Mouse (Mus musculus): ENCODE data around the gene Tacr1.

The Tacr1 gene

GRCm38 (mm10) chr6:82401595-82402451 lies at the start of gene Tacr1:
Gene Tacr1, plus strand, starts transcription at chr6:82402334.
- TF ChIP-seq GATA4 (IDR thresholded peaks at IDR 0.05; ENCODE audit: insufficient replicate concordance, low read length): no peak

- TF ChIP-seq GATA4 (IDR thresholded peaks at IDR 0.05; ENCODE audit: insufficient replicate concordance, low read length): no peak
Measured at GRCm38 (mm10) chr6:82376144-82376543, 26.0 kb upstream of the Tacr1 start.

GRCm38 (mm10) chr6:82383556-82383955 lies 18.6 kb upstream of the Tacr1 start:
- no peak for TF ChIP-seq GATA4 (IDR thresholded peaks at IDR 0.05; ENCODE audit: insufficient replicate concordance, low read length)

- no peak for TF ChIP-seq GATA4 (IDR thresholded peaks at IDR 0.05; ENCODE audit: insufficient replicate concordance, low read length)
Measured at GRCm38 (mm10) chr6:82402501-82403495, 664 bp downstream of the Tacr1 start.

GRCm38 (mm10) chr6:82418367-82418766 lies 16.2 kb downstream of the Tacr1 start:
- TF ChIP-seq GATA4 (IDR thresholded peaks at IDR 0.05; ENCODE audit: insufficient replicate concordance, low read length): no peak

GRCm38 (mm10) chr6:82420222-82420621 lies 18.1 kb downstream of the Tacr1 start:
- no peak for TF ChIP-seq GATA4 (IDR thresholded peaks at IDR 0.05; ENCODE audit: insufficient replicate concordance, low read length)

- no peak for TF ChIP-seq GATA4 (IDR thresholded peaks at IDR 0.05; ENCODE audit: insufficient replicate concordance, low read length)
Measured at GRCm38 (mm10) chr6:82428890-82429289, 26.8 kb downstream of the Tacr1 start.

GRCm38 (mm10) chr6:82429766-82430165 lies 27.6 kb downstream of the Tacr1 start:
- no peak for TF ChIP-seq GATA4 (IDR thresholded peaks at IDR 0.05; ENCODE audit: insufficient replicate concordance, low read length)

GRCm38 (mm10) chr6:82437174-82437573 lies 35.0 kb downstream of the Tacr1 start:
- no peak for TF ChIP-seq GATA4 (IDR thresholded peaks at IDR 0.05; ENCODE audit: insufficient replicate concordance, low read length)

- no peak for TF ChIP-seq GATA4 (IDR thresholded peaks at IDR 0.05; ENCODE audit: insufficient replicate concordance, low read length)
Measured at GRCm38 (mm10) chr6:82455245-82455644, 53.1 kb downstream of the Tacr1 start.

GRCm38 (mm10) chr6:82457163-82457763 lies 55.1 kb downstream of the Tacr1 start:
- TF ChIP-seq GATA4 (IDR thresholded peaks at IDR 0.05; ENCODE audit: insufficient replicate concordance, low read length): no peak

- no peak for TF ChIP-seq GATA4 (IDR thresholded peaks at IDR 0.05; ENCODE audit: insufficient replicate concordance, low read length)
Measured at GRCm38 (mm10) chr6:82458762-82459389, 56.7 kb downstream of the Tacr1 start.

GRCm38 (mm10) chr6:82463171-82463570 lies 61.0 kb downstream of the Tacr1 start:
- TF ChIP-seq GATA4 (IDR thresholded peaks at IDR 0.05; ENCODE audit: insufficient replicate concordance, low read length): no peak

GRCm38 (mm10) chr6:82474477-82474876 lies 72.3 kb downstream of the Tacr1 start:
- TF ChIP-seq GATA4 (IDR thresholded peaks at IDR 0.05; ENCODE audit: insufficient replicate concordance, low read length): no peak

- TF ChIP-seq GATA4 (IDR thresholded peaks at IDR 0.05; ENCODE audit: insufficient replicate concordance, low read length): no peak
Measured at GRCm38 (mm10) chr6:82483842-82484241, 81.7 kb downstream of the Tacr1 start.
